Mouse (Mus musculus): ENCODE measurements around the gene Kmt5c. TPM values are rescaled to one million over a fixed set of nuclear protein-coding genes. Genes with fewer than 3 reads are reported as not detected.

The Kmt5c gene
- 21.1 TPM for polyA plus RNA-seq (2015; fragmentation: Illumina TruSeq; extraction: RNeasy Lipid Tissue Mini Kit (QIAGEN cat#74804); ENCODE audit: insufficient read depth, low read depth, low replicate concordance)

GRCm38 (mm10) chr7:4739544-4740275 is at the start of gene Kmt5c:
Gene Kmt5c, plus strand, starts transcription at chr7:4740115.

DNA sequence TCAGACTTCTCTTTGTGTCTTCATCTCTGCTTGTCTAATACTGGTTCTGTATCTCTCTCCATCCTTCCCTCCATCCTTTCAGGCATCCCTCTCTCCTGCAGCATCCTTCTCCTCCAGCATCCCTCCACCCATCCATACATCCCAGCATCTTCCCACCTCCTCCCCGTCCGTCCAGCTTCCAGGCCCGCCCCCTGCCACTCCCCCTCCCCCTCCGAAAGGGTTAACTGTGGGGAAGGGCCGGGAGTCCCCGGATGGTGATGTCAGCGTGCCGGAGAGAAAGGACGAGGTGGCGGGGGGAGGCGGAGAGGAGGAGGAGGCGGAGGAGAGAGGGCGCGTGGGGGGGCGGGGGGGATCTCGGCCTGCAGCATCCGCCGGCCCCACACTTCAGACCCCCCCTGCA is 49.5 kb upstream of the Kmt5c start, which contains the start of gene Brsk1:
TSS of gene Brsk1 (plus strand) at position 218 of the 400 bp plus-strand sequence.

GRCm38 (mm10) chr7:4725169-4725568 is 14.7 kb upstream of the Kmt5c start, which contains the start of gene Tmem150b:
Gene Tmem150b, minus strand, starts transcription at chr7:4725249.

DNA sequence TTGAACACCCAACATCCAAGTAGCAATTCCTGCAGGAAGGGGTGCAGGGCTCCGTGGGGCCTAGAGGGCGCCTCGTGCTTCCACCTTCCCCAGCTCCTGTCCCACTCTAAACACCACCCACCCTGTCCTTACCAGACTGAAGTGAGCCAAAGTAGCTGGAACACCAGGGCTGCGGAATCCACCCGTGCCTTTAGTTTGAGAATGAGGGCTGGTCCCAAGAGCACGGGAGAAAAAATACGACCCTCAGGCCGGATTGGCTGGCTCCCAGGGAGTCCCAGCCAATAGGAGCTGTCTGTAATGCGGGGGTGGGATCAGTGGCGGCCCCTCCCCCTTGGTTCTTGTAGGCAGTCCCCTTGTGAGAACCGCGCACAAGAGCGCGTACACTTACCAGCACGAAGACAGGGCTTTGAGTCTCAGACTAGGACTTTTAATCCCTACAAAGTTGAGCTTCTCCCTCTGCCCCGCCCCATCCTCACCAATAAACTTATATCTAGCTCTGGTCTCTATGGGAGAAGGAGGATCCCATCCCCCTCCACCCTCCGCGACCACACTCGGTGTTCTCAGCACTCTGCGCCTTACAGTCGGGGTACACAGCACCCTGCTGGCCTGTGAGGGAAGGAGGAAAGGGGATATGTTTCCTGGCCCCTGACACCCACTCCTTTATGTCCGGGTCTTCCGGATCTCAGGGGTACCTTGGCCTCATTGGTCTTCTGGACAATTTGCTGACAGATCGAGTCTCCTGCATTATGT is 13.1 kb downstream of the Kmt5c start, which contains the start of gene Cox6b2:
TSS of gene Cox6b2 (minus strand) at position 274 of the 750 bp plus-strand sequence.

DNA sequence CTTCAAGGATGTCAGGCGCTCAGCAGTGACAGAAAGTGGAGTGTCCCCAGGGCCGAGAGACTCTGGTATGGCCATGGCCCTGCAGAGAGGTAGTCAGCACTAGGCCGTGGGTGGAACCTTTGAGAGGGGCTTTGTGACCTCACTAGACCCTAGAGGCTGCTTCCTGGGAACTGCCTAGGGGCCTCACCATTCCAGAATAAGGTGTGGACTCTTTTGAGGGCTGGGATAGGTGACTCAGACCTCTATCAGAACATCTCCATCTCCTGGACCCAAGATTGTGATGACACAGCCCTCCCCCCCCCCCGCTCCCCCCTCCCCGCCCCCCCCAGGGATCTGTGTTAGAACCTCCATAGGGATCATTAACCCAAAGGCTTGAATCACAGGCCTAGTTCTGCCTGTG is 31.3 kb downstream of the Kmt5c start, which contains the start of gene Fam71e2:
TSS of gene Fam71e2 (minus strand) at position 101 of the 400 bp plus-strand sequence.

DNA sequence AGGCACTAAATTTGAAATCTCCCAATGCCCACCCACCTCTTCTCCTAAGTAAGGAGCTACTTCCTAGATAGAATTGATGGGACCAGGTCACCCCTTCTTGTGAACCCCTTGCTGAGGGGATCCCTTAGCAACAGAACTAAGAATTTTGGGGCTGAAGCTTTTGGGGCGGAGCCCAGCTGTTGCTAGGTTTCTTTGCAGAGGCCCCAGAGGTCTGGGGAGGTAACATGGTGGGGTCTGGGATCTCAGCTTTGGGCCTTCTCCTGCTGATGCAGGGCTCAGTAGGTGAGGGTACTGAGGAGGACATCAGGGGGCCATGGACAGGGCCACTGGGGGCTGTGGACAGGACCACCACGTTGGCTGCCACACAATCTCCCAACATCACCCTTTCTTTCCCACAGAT is 42.8 kb downstream of the Kmt5c start, which contains the start of the genes Il11 and Tmem190:
TSS of gene Il11 (minus strand) at position 101 of the 400 bp plus-strand sequence.
TSS of gene Tmem190 (plus strand) at position 179 of the 400 bp plus-strand sequence.

DNA sequence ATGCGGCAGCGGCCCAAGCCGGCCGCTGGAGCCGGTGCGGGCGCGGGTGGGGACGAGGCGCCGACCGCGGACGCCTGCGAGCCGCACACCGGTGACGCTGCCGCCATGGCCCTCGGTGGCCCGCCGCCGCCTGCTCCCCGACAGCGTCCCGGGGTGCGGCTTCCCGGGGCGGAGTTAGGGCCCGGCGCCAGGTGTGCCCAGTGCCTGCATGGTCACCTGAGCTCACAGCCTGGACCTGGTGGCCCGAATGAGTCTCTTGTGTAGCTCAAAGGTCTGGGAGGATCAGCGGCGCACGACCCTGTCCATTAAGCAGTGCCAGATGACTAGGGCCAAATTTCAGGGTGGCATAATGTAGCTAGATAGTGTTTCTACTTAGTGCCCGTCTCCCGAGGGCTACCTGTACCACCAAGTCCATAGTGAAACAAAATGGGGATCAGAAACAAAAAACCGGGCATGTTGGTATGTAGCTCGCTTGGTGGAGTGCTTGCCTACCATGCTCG is 49.6 kb downstream of the Kmt5c start, which contains the start of gene Tmem238:
TSS of gene Tmem238 (minus strand) at position 221 of the 500 bp plus-strand sequence.

GRCm38 (mm10) chr7:4792278-4793212 is 52.6 kb downstream of the Kmt5c start, which contains the start of gene Rpl28:
Gene Rpl28, plus strand, starts transcription at chr7:4792874.

Other genes with a start within 250 kb of the Kmt5c start
- 54.2 TPM for gene Ppp1r12c, start 238.4 kb upstream of the Kmt5c start, polyA plus RNA-seq (2015; fragmentation: Illumina TruSeq; extraction: RNeasy Lipid Tissue Mini Kit (QIAGEN cat#74804); ENCODE audit: insufficient read depth, low read depth, low replicate concordance)
- not detected for gene Tnnt1, start 223.7 kb upstream of the Kmt5c start, polyA plus RNA-seq (2015; fragmentation: Illumina TruSeq; extraction: RNeasy Lipid Tissue Mini Kit (QIAGEN cat#74804); ENCODE audit: insufficient read depth, low read depth, low replicate concordance)
- 7.7 TPM for gene Tnni3, start 215.9 kb upstream of the Kmt5c start, polyA plus RNA-seq (2015; fragmentation: Illumina TruSeq; extraction: RNeasy Lipid Tissue Mini Kit (QIAGEN cat#74804); ENCODE audit: insufficient read depth, low read depth, low replicate concordance)
- 0.48 TPM for gene Dnaaf3, start 207.7 kb upstream of the Kmt5c start, polyA plus RNA-seq (2015; fragmentation: Illumina TruSeq; extraction: RNeasy Lipid Tissue Mini Kit (QIAGEN cat#74804); ENCODE audit: insufficient read depth, low read depth, low replicate concordance)
- gene Syt5, start 192.6 kb upstream of the Kmt5c start, polyA plus RNA-seq (2015; fragmentation: Illumina TruSeq; extraction: RNeasy Lipid Tissue Mini Kit (QIAGEN cat#74804); ENCODE audit: insufficient read depth, low read depth, low replicate concordance), result 2.9 TPM
- not detected for gene Ptprh, start 136.1 kb upstream of the Kmt5c start, polyA plus RNA-seq (2015; fragmentation: Illumina TruSeq; extraction: RNeasy Lipid Tissue Mini Kit (QIAGEN cat#74804); ENCODE audit: insufficient read depth, low read depth, low replicate concordance)
- 8.3 TPM for gene Tmem86b, start 108.7 kb upstream of the Kmt5c start, polyA plus RNA-seq (2015; fragmentation: Illumina TruSeq; extraction: RNeasy Lipid Tissue Mini Kit (QIAGEN cat#74804); ENCODE audit: insufficient read depth, low read depth, low replicate concordance)
- gene Ppp6r1, start 81.1 kb upstream of the Kmt5c start, polyA plus RNA-seq (2015; fragmentation: Illumina TruSeq; extraction: RNeasy Lipid Tissue Mini Kit (QIAGEN cat#74804); ENCODE audit: insufficient read depth, low read depth, low replicate concordance), result 12.0 TPM
- 10.8 TPM for gene Hspbp1, start 55.0 kb upstream of the Kmt5c start, polyA plus RNA-seq (2015; fragmentation: Illumina TruSeq; extraction: RNeasy Lipid Tissue Mini Kit (QIAGEN cat#74804); ENCODE audit: insufficient read depth, low read depth, low replicate concordance)
- 2.4 TPM for gene Brsk1, start 49.5 kb upstream of the Kmt5c start, polyA plus RNA-seq (2015; fragmentation: Illumina TruSeq; extraction: RNeasy Lipid Tissue Mini Kit (QIAGEN cat#74804); ENCODE audit: insufficient read depth, low read depth, low replicate concordance)
- gene Tmem150b, start 14.9 kb upstream of the Kmt5c start, polyA plus RNA-seq (2015; fragmentation: Illumina TruSeq; extraction: RNeasy Lipid Tissue Mini Kit (QIAGEN cat#74804); ENCODE audit: insufficient read depth, low read depth, low replicate concordance), result not detected
- gene Cox6b2, start 13.0 kb downstream of the Kmt5c start, polyA plus RNA-seq (2015; fragmentation: Illumina TruSeq; extraction: RNeasy Lipid Tissue Mini Kit (QIAGEN cat#74804); ENCODE audit: insufficient read depth, low read depth, low replicate concordance), result 5.7 TPM
- not detected for gene Fam71e2, start 31.2 kb downstream of the Kmt5c start, polyA plus RNA-seq (2015; fragmentation: Illumina TruSeq; extraction: RNeasy Lipid Tissue Mini Kit (QIAGEN cat#74804); ENCODE audit: insufficient read depth, low read depth, low replicate concordance)
- not detected for gene Il11, start 42.7 kb downstream of the Kmt5c start, polyA plus RNA-seq (2015; fragmentation: Illumina TruSeq; extraction: RNeasy Lipid Tissue Mini Kit (QIAGEN cat#74804); ENCODE audit: insufficient read depth, low read depth, low replicate concordance)
- gene Tmem190, start 42.8 kb downstream of the Kmt5c start, polyA plus RNA-seq (2015; fragmentation: Illumina TruSeq; extraction: RNeasy Lipid Tissue Mini Kit (QIAGEN cat#74804); ENCODE audit: insufficient read depth, low read depth, low replicate concordance), result not detected
- 8.4 TPM for gene Tmem238, start 49.5 kb downstream of the Kmt5c start, polyA plus RNA-seq (2015; fragmentation: Illumina TruSeq; extraction: RNeasy Lipid Tissue Mini Kit (QIAGEN cat#74804); ENCODE audit: insufficient read depth, low read depth, low replicate concordance)
- gene Rpl28, start 52.8 kb downstream of the Kmt5c start, polyA plus RNA-seq (2015; fragmentation: Illumina TruSeq; extraction: RNeasy Lipid Tissue Mini Kit (QIAGEN cat#74804); ENCODE audit: insufficient read depth, low read depth, low replicate concordance), result 480 TPM
- 16.8 TPM for gene Ube2s, start 72.5 kb downstream of the Kmt5c start, polyA plus RNA-seq (2015; fragmentation: Illumina TruSeq; extraction: RNeasy Lipid Tissue Mini Kit (QIAGEN cat#74804); ENCODE audit: insufficient read depth, low read depth, low replicate concordance)
- 0.30 TPM for gene Shisa7, start 104.6 kb downstream of the Kmt5c start, polyA plus RNA-seq (2015; fragmentation: Illumina TruSeq; extraction: RNeasy Lipid Tissue Mini Kit (QIAGEN cat#74804); ENCODE audit: insufficient read depth, low read depth, low replicate concordance)
- 12.2 TPM for gene Isoc2b, start 130.1 kb downstream of the Kmt5c start, polyA plus RNA-seq (2015; fragmentation: Illumina TruSeq; extraction: RNeasy Lipid Tissue Mini Kit (QIAGEN cat#74804); ENCODE audit: insufficient read depth, low read depth, low replicate concordance)
- 9.6 TPM for gene Isoc2a, start 137.0 kb downstream of the Kmt5c start, polyA plus RNA-seq (2015; fragmentation: Illumina TruSeq; extraction: RNeasy Lipid Tissue Mini Kit (QIAGEN cat#74804); ENCODE audit: insufficient read depth, low read depth, low replicate concordance)
- gene Gm36210, start 166.4 kb downstream of the Kmt5c start, polyA plus RNA-seq (2015; fragmentation: Illumina TruSeq; extraction: RNeasy Lipid Tissue Mini Kit (QIAGEN cat#74804); ENCODE audit: insufficient read depth, low read depth, low replicate concordance), result not detected
- 1.4 TPM for gene Zfp628, start 175.1 kb downstream of the Kmt5c start, polyA plus RNA-seq (2015; fragmentation: Illumina TruSeq; extraction: RNeasy Lipid Tissue Mini Kit (QIAGEN cat#74804); ENCODE audit: insufficient read depth, low read depth, low replicate concordance)
- gene Nat14, start 181.9 kb downstream of the Kmt5c start, polyA plus RNA-seq (2015; fragmentation: Illumina TruSeq; extraction: RNeasy Lipid Tissue Mini Kit (QIAGEN cat#74804); ENCODE audit: insufficient read depth, low read depth, low replicate concordance), result 4.6 TPM
- 1.2 TPM for gene Ssc5d, start 185.7 kb downstream of the Kmt5c start, polyA plus RNA-seq (2015; fragmentation: Illumina TruSeq; extraction: RNeasy Lipid Tissue Mini Kit (QIAGEN cat#74804); ENCODE audit: insufficient read depth, low read depth, low replicate concordance)
- gene Sbk2, start 224.3 kb downstream of the Kmt5c start, polyA plus RNA-seq (2015; fragmentation: Illumina TruSeq; extraction: RNeasy Lipid Tissue Mini Kit (QIAGEN cat#74804); ENCODE audit: insufficient read depth, low read depth, low replicate concordance), result not detected
- gene Sbk3, start 231.1 kb downstream of the Kmt5c start, polyA plus RNA-seq (2015; fragmentation: Illumina TruSeq; extraction: RNeasy Lipid Tissue Mini Kit (QIAGEN cat#74804); ENCODE audit: insufficient read depth, low read depth, low replicate concordance), result not detected